Mouse (Mus musculus) liver, adult 2 months (tissue): ENCODE measurements around the gene E2f4. TPM values are rescaled to one million over a fixed set of nuclear protein-coding genes. Genes with fewer than 3 reads are reported as not detected.
"Not testable (repeated sequence)": the region's sequence is repeated elsewhere in the genome, so short reads cannot be mapped to it uniquely, and the experiment has no call there.

Experiments
- DNase-seq: peaks from one replicate; pipeline ENCODE4 v3.0.0-alpha.2; 2011; ENCODE audit warnings: low read depth, low spot score; ENCODE audit errors: extremely low read depth
- H3K27ac ChIP-seq: fragments of 200-500 bp; replicated peaks from 2 replicates; pipeline ENCODE4 v1.5.1; 2012; ENCODE audit warnings: low read depth, mild to moderate bottlenecking, control low read depth, inconsistent platforms, low read length; ENCODE audit not compliant: insufficient read depth
- H3K27me3 ChIP-seq: fragments of 200-500 bp; 2 replicates; pipeline ENCODE4 v1.6.1; 2012; ENCODE audit warnings: mild to moderate bottlenecking, moderate library complexity, low read length, inconsistent platforms; ENCODE audit not compliant: control insufficient read depth, insufficient read depth
- H3K36me3 ChIP-seq: fragments of 200-500 bp; 2 replicates; pipeline ENCODE4 v1.6.1; 2012; ENCODE audit warnings: low read length, inconsistent platforms; ENCODE audit not compliant: control insufficient read depth, insufficient read depth
- H3K4me1 ChIP-seq: fragments of 200-500 bp; 2 replicates; pipeline ENCODE4 v1.6.1; 2011; ENCODE audit warnings: low read length; ENCODE audit not compliant: control insufficient read depth, insufficient read depth
- H3K4me3 ChIP-seq: fragments of 200-500 bp; 2 replicates; pipeline ENCODE4 v1.5.1; 2011; ENCODE audit warnings: low read depth, mild to moderate bottlenecking, control low read depth, low read length, moderate library complexity; ENCODE audit not compliant: insufficient read depth
- H3K79me2 ChIP-seq: fragments of 200-500 bp; 2 replicates; pipeline ENCODE4 v1.6.1; 2012; ENCODE audit warnings: inconsistent platforms, mild to moderate bottlenecking, low read length, moderate library complexity; ENCODE audit not compliant: control insufficient read depth, insufficient read depth
- H3K9ac ChIP-seq: fragments of 200-500 bp; 2 replicates; pipeline ENCODE4 v1.6.1; 2012; ENCODE audit warnings: low read depth, mild to moderate bottlenecking, control low read depth, inconsistent platforms, low read length
- CTCF ChIP-seq: fragments of 200-500 bp; IDR thresholded peaks from 2 replicates; pipeline ENCODE4 v1.5.1; 2011; ENCODE audit warnings: low read depth, low read length, control low read depth
- POLR2A ChIP-seq: fragments of 200-500 bp; IDR thresholded peaks from 2 replicates; pipeline ENCODE4 v1.6.1; 2011; ENCODE audit warnings: low read length, control low read depth; ENCODE audit not compliant: insufficient read depth; ENCODE audit errors: extremely low read depth
- WGBS: fragments of 180-500 bp; shearing (Covaris S2); methylation state at CpG from one replicate; pipeline ENCODE4 v1.1.7; 2018; 5-methylcytosine and 5-hydroxymethylcytosine counted together
- polyA plus RNA-seq: library from polyadenylated mRNA; depleted of rRNA; stranded (reverse); fragments of >200 nt; gene quantifications from 2 replicates; pipeline ENCODE4 v1.2.3, GENCODE M21; 2012
- total RNA-seq: library from RNA; depleted of rRNA; stranded (reverse); fragments of >200 nt; gene quantifications from 2 replicates; pipeline ENCODE4 v1.2.3, GENCODE M21; 2014

Gene E2f4
- total and polyA plus RNA-seq, 2 experiments: 4.4 to 59.0 TPM

DNA sequence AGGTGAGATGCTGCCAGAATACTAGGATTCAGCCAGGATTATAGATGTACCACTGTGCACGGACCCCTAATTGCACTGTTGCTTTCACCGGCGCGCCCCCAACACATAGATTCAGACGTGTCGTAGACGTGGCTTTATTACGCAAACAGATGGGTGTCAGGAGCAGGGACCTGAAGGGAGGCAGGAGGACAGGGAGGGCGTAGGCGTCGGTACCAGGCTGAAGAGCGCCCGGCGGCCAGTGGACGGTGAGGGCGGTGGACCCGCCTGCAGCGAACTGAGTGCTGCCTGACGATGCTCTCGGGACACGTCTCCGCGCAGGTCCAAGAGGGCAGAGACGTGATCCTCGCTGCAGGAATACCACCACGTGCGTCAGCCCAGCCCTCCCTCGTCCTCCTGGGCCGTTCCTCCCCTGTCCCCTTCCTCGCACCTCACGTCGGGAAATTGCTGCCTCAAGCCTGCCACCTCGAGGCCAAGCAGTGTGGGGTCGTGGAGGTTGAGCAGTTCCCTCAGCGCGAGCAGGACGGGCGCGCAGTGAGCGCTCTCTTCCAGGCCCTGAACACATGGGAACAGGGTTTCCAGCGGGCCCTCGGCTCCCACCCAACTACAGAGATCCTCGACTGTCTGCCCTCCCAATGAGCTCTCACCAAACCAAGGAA, 7.5 kb upstream of the E2f4 start, which contains the start of gene 4931428F04Rik:
4931428F04Rik (minus strand) TSS at position 60 of the 656 bp plus-strand sequence.
- peak within 1 kb of the TSS; percentile 77 for H3K4me3 ChIP-seq
- H3K27me3 ChIP-seq: no peaks in the 10 kb centered on the region
- 12% methylated on average over 43 of the region's 43 CpGs for WGBS
- H3K27ac ChIP-seq: no peak within 1 kb of the TSS
- DNase-seq: no peak
- no peak for TF ChIP-seq POLR2A
- TF ChIP-seq CTCF: peak; percentile 64
- no peaks in the 10 kb centered on the region for H3K36me3 ChIP-seq
- H3K79me2 ChIP-seq: no peaks in the 10 kb centered on the region
- peak within 1 kb of the TSS; percentile 63 for H3K9ac ChIP-seq
- H3K4me1 ChIP-seq: peaks cover 8% of the 10 kb centered on the region; the same call in 1 of the 2 replicates

GRCm38 (mm10) chr8:105290554-105291314, 6.7 kb upstream of the E2f4 start:
- TF ChIP-seq POLR2A (no peak), CTCF (peak; percentile 96)
- peak; percentile 71 for DNase-seq
- no peaks in the 10 kb centered on the region for H3K36me3 ChIP-seq
- H3K4me3 ChIP-seq: no peak overlapping the region
- 12% methylated on average over 31 of the region's 31 CpGs for WGBS
- H3K9ac ChIP-seq: no peak overlapping the region
- H3K27me3 ChIP-seq: no peaks in the 10 kb centered on the region
- H3K79me2 ChIP-seq: no peaks in the 10 kb centered on the region
- H3K4me1 ChIP-seq: peaks cover 8% of the 10 kb centered on the region; the same call in 1 of the 2 replicates
- H3K27ac ChIP-seq: no peak overlapping the region

- H3K27me3 ChIP-seq, H3K9ac ChIP-seq, DNase-seq, H3K79me2 ChIP-seq, H3K4me1 ChIP-seq, H3K36me3 ChIP-seq, H3K27ac ChIP-seq, H3K4me3 ChIP-seq: not testable (repeated sequence)
- WGBS: 71% methylated on average over 8 of the region's 8 CpGs
These were observed 6.1 kb upstream of the E2f4 start for GRCm38 (mm10) chr8:105291364-105291763.

GRCm38 (mm10) chr8:105291802-105292201, 5.7 kb upstream of the E2f4 start:
- not testable (repeated sequence) for H3K4me3 ChIP-seq, DNase-seq, H3K9ac ChIP-seq, H3K36me3 ChIP-seq, H3K27me3 ChIP-seq, H3K4me1 ChIP-seq, H3K79me2 ChIP-seq, H3K27ac ChIP-seq
- WGBS: 61% methylated on average over 3 of the region's 3 CpGs

- no peaks in the 10 kb centered on the region for H3K27me3 ChIP-seq
- no peaks in the 10 kb centered on the region for H3K79me2 ChIP-seq
- peaks cover 8% of the 10 kb centered on the region; the same call in 1 of the 2 replicates for H3K4me1 ChIP-seq
- DNase-seq: no peak
- TF ChIP-seq CTCF (no peak), POLR2A (no peak)
- no peak overlapping the region for H3K9ac ChIP-seq
- no peaks in the 10 kb centered on the region for H3K36me3 ChIP-seq
- H3K27ac ChIP-seq: no peak overlapping the region
- WGBS: 70% methylated on average over 7 of the region's 7 CpGs
- no peak overlapping the region for H3K4me3 ChIP-seq
These were observed 5.0 kb upstream of the E2f4 start for GRCm38 (mm10) chr8:105292471-105292870.

- Histone ChIP-seq H3K27ac (0 out of 2 replicates have a peak overlapping the region, but pooled peaks have one; percentile 1), H3K79me2 (peaks cover 9% of the 10 kb centered on the region), H3K9ac (0 out of 2 replicates have a peak overlapping the region, but pooled peaks have one; percentile 6), H3K27me3 (no peaks in the 10 kb centered on the region), H3K4me1 (peaks cover 11% of the 10 kb centered on the region), H3K36me3 (no peaks in the 10 kb centered on the region), H3K4me3 (peak overlapping the region; percentile 3; the same call in 1 of the 2 replicates)
- 67% methylated on average over 19 of the region's 19 CpGs for WGBS
- no peak for TF ChIP-seq CTCF
- TF ChIP-seq POLR2A: no peak
- no peak for DNase-seq
These were observed 4.1 kb upstream of the E2f4 start for GRCm38 (mm10) chr8:105293405-105293804.
